Mouse (Mus musculus): Measurements from ENCODE around the gene Rapgef5.

The Rapgef5 gene

DNA sequence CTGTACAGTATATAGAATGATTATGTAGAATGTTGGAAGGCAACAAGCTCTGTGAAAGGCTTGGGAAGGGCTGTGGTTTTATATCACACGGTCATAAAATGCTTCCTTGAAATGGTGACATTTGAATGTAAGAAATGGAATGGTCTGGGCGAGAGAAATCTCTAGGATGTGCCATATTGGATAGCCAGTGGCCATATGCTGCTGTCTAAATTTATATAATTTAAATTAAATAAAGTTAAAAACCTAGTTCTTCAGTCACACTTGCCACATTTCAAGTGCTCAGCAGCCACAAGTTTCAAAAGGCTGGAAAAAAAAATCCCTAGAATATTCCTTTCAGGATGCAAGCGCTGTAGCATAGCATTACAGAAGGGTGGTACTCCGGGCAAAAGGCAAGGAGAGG is 14.8 kb downstream of the Rapgef5 start:
- DNase-seq (ENCODE audit: low read depth), result no peak

- no peak for DNase-seq (ENCODE audit: low read depth)
Observed at GRCm38 (mm10) chr12:117533176-117534086, 17.2 kb downstream of the Rapgef5 start.

GRCm38 (mm10) chr12:117534087-117534751 is 17.9 kb downstream of the Rapgef5 start:
- DNase-seq (ENCODE audit: low read depth), result no peak

- DNase-seq (ENCODE audit: low read depth), result no peak
Observed at GRCm38 (mm10) chr12:117540352-117540751, 24.1 kb downstream of the Rapgef5 start.

DNA sequence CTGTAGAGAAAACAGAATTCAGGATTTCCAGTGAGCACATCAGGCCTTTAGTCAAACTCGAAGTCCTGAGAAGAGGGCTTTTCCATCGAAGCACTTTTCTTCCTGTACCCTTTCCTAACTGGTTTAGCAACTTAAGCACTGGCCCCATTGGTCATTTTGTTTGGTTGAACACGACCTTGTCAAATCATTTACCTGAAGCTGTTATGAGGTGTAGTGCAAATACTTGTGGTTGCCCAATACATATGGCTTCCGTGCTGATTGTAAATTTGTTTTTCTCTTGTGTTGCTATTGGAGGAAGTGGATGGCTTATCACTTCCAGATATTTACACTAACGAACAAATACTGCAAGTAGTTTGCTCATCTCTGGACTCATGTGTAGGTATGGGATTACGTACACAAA is 29.0 kb downstream of the Rapgef5 start:
- no peak for DNase-seq (ENCODE audit: low read depth)

DNA sequence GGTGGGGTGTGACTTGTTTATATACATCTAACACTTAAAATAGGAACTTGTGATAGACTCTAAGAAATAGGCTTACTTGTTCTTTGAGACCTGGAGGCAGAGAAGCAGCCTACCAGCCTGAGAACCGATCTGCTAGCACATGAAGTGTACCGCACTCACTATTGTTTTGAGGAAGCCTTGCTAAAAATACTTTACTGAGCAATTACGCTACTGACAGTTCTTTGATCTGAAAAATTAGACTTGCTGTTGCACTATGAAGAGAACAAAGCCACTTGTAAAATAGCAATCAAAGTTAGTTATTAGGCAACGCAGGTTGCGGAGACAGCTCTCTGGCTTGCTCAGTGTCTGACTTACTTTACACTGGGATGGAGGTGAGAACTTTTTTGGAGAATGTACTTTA is 37.1 kb downstream of the Rapgef5 start:
- no peak for DNase-seq (ENCODE audit: low read depth)

GRCm38 (mm10) chr12:117554612-117555063 is 38.4 kb downstream of the Rapgef5 start:
- DNase-seq (ENCODE audit: low read depth), result no peak

GRCm38 (mm10) chr12:117560450-117560849 is 44.2 kb downstream of the Rapgef5 start:
- no peak for DNase-seq (ENCODE audit: low read depth)

DNA sequence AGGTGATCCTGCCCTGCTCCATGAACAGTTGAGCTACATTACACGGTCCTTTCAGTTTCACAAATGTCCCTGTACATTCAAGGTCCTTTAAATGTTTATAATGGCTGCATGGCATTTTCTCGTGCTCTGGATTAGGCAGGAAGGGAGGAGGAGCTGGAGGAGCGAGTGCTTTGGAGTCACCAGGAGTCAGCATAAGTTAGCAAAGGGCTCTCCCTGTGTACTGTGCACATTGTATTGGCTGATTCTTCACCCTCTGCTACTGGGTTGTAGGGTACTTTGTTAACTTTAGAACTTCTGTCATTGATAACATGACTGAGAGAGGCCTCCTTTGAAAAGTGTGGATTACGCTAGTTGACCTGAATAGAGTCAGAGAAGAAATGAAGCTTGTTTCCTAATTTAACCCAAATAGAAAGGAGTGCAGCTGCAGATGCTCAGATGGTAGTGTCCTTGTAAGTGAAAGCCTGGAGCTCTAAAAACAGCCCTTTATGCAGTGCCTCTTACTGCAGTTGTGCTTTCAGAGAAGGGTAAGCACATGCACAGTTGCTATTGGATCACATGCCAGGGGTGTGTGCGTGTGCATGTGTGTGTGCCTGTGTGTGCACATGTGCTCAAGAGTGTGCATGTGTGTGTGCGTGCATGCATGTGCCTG is 45.3 kb downstream of the Rapgef5 start:
- no peak for DNase-seq (ENCODE audit: low read depth)

- DNase-seq (ENCODE audit: low read depth), result no peak
Observed at GRCm38 (mm10) chr12:117562085-117562484, 45.8 kb downstream of the Rapgef5 start.

DNA sequence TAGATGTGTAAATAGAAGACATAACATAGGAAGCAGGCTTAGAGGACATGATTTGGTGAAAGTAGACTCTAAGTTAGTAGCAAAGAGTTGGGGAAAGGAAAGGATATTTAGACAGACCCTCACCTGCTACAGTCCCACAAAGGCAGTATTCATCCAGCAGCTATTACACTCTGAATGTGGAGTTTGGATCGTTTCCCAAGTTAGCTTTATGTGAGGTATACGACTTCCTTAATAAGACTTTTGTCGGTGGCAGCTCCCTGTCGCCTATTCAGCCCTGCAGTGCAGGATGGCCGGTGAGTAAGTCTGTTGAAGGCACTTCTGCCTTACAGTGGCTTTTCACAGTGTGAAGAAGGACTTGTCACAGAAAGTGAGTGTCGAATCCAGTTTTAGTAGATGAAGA is 47.6 kb downstream of the Rapgef5 start:
- no peak for DNase-seq (ENCODE audit: low read depth)

- DNase-seq (ENCODE audit: low read depth), result no peak
Observed at GRCm38 (mm10) chr12:117566298-117566697, 50.0 kb downstream of the Rapgef5 start.

DNA sequence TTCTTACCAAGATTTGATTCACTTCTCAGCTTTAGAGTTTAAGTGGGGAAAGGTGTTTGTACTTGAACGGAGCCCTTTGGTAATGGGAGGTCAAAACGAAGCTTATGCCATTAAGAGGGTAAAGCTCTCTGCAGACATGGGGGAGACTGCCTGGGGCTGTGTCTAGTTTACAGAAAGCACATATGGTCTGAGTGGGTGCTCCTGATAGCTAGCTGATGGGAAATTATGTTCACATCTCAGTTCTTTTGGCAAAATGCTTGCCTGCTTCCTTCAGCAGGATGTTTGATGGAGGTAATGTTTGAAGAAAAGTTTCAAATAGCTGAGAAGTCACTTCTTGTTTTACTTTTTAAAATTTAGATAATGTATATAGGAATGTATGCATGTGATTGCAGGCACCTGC is 53.4 kb downstream of the Rapgef5 start:
- no peak for DNase-seq (ENCODE audit: low read depth)

DNA sequence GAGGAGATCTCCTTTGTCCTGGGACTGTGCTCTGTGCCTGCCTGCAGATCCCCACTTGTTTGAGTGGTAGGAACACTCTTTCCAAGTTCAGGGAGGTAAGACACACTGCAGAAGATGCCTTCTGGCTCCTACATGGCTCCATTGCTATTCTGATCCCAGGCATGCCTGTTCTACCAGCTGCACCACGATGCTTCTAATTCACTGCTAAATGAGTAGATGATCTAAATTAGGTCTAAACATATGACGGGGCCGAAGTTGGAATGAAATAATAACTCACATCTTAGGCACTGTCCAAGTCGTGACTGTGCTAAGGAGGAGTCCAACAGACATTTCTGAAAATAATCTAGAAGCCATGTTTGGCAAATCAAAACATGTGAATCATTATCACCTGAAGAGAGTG is 68.0 kb downstream of the Rapgef5 start:
- no peak for DNase-seq (ENCODE audit: low read depth)

- DNase-seq (ENCODE audit: low read depth), result no peak
Observed at GRCm38 (mm10) chr12:117585390-117585789, 69.1 kb downstream of the Rapgef5 start.

DNA sequence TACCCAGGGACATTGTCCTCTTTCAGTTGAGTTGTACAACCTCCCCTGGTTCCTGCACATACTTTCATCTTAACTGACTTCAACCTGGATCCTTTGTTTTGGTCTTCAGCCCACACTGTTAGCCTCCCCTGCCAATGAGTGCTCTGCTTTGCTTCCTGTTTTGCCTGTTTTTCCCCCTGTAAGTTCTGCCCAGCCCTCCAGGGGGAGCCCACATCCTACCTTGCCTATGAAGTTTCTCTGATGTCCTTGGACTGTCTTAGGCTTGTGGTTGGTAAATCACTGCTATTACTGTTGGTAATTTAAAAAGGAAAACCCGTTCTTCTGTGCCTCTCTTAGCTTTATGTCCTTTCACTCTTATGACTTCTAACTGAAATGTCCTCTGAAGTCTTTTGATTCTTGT is 69.8 kb downstream of the Rapgef5 start:
- DNase-seq (ENCODE audit: low read depth), result peak; percentile 56

GRCm38 (mm10) chr12:117589186-117589585 is 72.9 kb downstream of the Rapgef5 start:
- DNase-seq (ENCODE audit: low read depth), result no peak

DNA sequence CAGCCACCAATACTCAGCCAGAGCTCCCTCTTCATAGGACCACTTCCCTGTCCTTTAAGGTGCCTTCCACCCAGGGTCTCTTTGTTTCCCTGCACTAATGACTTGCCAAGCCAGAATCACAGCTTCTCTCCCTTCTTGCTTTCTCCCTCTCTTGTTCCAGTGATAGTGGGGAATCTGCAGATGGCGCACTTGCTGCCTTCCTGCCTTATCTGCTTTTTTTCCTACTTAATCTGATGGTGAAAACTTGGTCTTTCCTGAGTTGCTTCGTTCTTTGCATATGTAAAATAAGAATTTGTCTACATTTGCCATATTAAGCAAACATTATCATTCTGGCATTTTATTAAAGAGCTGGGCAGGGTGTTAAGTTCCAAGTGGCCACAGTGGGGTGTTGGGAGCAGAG is 75.7 kb downstream of the Rapgef5 start:
- DNase-seq (ENCODE audit: low read depth), result no peak

GRCm38 (mm10) chr12:117592583-117592982 is 76.3 kb downstream of the Rapgef5 start:
- DNase-seq (ENCODE audit: low read depth), result no peak

GRCm38 (mm10) chr12:117595179-117595578 is 78.9 kb downstream of the Rapgef5 start:
- no peak for DNase-seq (ENCODE audit: low read depth)

DNA sequence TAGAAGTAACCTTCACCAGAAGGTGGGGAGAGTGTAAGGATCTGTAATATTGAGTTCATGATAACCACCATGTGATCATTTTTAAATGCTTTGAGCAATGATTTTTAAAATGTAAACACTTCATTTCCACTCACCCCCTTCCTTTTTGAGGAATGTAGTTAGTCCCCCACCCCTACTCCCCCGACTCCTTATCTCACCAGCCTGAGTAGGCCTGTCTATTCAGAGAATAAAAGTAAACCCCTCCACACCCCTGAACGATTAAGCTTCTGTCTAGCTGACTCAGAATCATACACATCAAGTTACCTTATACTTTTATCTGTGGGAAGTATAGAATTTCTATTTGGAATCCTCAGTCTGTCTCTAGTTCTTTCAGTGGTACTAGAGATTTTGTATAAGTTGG is 81.9 kb downstream of the Rapgef5 start:
- DNase-seq (ENCODE audit: low read depth), result no peak

DNA sequence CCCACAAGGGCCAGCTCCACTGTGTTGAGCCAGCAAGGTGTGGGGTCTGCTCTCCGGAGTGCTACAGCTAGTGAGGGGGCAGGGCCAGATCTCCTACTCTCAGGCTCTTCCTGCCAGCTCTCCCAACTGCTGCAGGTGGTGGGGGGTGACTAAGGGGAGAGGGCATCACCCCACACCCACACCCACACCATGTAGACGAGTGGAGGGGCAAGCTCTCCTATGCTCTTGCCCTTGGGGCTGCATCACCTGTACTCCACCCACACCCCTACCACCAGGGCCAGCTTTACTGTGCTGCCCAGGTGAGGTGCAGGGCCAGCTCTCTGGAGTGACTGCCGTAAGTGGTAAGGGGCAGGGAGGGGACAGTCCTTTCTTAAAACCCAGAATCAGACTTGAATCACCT is 89.7 kb downstream of the Rapgef5 start:
- DNase-seq (ENCODE audit: low read depth), result no peak

GRCm38 (mm10) chr12:117612715-117613114 is 96.4 kb downstream of the Rapgef5 start:
- no peak for DNase-seq (ENCODE audit: low read depth)
